Mouse (Mus musculus) urinary bladder, adult 18-20 months (tissue): ENCODE results near the gene Eps8.
A peak's percentile ranks its signal among the peaks of the same experiment; 100 is the strongest.

ENCODE experiments used
- DNase-seq, 2 experiments: peaks; one replicate each; pipeline ENCODE4 v3.0.0; 2022; ENCODE audit warnings: low spot score in 2 of 2, mixed read lengths in 2 of 2

Eps8 gene

GRCm38 (mm10) chr6:137570019-137570418, 84.7 kb downstream of the Eps8 start:
- no peak for DNase-seq

GRCm38 (mm10) chr6:137569071-137569470, 85.6 kb downstream of the Eps8 start:
- no peak for DNase-seq

- no peak for DNase-seq
Observed at GRCm38 (mm10) chr6:137565890-137566289, 88.8 kb downstream of the Eps8 start.

GRCm38 (mm10) chr6:137565454-137565853, 89.2 kb downstream of the Eps8 start:
- DNase-seq: no peak

DNA sequence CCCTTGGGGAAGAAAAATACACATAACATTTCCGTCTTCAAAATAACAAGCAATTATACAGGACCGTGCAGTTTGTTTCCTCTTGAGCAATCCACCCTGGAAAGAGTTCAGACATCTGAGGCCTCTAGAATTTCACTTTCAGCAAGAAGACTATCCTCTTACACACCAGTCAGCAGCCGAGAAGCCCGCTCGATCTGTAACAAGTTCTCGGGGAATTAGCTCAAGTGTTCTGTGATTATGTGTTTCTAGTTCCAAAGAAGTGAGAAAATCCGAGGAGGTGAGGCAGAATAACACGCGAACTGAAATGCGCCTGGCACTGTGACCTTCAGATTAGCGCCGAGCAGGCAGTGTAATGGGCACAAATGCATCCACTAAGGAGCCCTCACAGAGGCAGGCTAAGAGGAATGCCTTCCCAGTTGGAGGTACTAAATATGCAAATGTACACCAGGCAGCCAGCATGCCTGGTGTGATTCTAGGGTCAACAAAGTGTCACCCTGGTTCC, 94.3 kb downstream of the Eps8 start:
- DNase-seq: peak in 1 of 2 experiments; percentile 72

GRCm38 (mm10) chr6:137558840-137559239, 95.8 kb downstream of the Eps8 start:
- DNase-seq: peak; percentile 53 to 88

- DNase-seq: no peak
Observed at GRCm38 (mm10) chr6:137557671-137558070, 97.0 kb downstream of the Eps8 start.

DNA sequence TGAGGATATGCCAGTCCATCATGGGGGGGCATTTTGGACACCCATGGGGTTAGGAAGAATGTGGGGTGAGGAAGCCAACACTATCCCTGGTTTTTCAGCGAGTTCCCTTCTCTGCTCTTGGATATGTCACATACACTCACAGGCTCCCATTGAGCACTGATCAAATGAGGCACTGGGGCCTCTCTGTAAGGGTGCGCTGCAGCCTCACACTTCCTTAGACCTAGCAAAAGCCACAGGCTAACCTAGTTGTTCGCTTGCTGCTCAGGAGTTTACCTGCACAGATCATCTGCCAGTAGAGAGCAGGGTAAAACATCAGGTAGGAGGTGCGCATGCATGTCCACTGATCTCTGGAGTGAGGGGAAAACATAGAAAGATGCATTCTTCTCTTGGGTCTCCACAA, 97.5 kb downstream of the Eps8 start:
- DNase-seq: no peak

DNA sequence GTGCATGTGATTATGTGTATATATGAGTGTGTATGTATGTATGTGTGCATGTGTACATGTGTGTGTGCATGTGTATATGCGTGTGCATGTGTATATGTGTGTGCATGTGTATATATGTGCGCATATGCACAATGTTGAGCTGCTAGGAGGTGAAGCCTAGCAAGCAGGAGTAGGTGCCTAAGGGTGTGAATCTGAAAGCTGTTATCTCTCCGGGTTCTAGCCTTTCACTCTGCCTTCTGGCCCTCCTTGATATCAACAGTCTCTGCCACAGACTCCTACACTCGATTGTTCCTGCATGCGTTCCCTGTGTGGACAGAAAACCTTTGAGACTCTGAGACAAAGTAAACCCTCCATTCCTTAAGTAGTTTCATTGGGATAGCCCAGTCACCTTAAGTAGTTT, 98.0 kb downstream of the Eps8 start:
- no peak for DNase-seq

- no peak for DNase-seq
Observed at GRCm38 (mm10) chr6:137550181-137550580, 104.5 kb downstream of the Eps8 start.

DNA sequence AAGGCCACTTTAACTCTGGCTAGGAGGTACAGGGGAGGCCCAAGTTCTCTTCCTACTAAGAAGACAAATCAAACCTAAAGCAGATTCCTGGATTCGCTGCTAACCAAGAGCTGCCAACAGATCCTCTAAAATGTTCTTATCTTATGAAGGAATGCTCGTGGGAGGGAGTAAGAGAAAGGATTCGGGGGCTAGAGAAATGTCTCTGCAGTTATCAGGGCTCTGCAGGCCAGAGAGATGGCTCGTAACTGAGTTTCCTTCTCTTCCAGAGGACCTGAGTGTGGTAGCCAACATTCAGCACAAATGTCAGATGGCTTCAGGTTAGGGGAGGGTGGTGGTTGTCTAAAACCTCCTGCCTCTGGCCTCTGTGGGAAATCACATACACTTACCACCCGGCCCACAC, 106.1 kb downstream of the Eps8 start:
- no peak for DNase-seq

DNA sequence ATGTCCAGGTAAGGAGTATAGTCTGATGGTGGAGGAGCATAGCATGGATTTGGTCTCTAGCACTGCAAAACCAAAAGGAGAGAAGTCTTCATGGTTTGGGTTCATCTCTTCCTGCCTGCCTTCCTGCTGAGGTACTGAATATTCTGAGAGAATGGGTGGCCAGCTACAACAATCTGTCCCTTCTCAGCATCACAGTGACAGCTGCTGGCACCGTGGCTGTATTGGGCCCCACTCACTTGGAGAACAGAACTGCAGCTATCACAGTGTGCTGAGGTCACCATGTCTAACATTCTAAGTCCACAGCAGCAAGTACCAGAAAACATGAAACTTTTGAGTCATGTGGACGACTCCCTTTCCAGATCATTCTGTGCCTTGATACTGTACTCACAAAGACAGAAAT, 107.1 kb downstream of the Eps8 start:
- no peak for DNase-seq

GRCm38 (mm10) chr6:137546101-137546500, 108.6 kb downstream of the Eps8 start:
- no peak for DNase-seq

GRCm38 (mm10) chr6:137545341-137545740, 109.3 kb downstream of the Eps8 start:
- DNase-seq: no peak

- DNase-seq: no peak
Observed at GRCm38 (mm10) chr6:137542231-137543152, 112.2 kb downstream of the Eps8 start.

- DNase-seq: no peak
Observed at GRCm38 (mm10) chr6:137541216-137542176, 113.2 kb downstream of the Eps8 start.

DNA sequence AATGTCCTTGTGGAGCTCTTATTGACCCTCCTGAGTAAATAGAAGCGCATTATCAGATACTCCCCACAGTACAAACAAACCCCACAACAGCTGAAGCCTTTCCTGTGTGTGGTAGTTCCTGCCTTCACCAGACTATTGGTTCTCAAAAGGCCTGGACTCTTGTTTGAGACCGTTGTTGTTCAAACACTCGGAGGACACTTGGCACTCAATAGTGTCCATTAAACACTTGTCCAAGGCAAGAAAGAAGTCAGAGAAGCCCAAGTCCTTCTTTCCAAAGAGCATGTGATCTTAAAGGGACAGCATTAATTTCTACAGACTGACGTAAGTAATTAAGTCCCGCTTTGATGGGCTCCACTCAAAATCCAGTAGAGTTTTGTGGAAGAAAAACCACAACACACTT, 113.9 kb downstream of the Eps8 start:
- no peak for DNase-seq

DNA sequence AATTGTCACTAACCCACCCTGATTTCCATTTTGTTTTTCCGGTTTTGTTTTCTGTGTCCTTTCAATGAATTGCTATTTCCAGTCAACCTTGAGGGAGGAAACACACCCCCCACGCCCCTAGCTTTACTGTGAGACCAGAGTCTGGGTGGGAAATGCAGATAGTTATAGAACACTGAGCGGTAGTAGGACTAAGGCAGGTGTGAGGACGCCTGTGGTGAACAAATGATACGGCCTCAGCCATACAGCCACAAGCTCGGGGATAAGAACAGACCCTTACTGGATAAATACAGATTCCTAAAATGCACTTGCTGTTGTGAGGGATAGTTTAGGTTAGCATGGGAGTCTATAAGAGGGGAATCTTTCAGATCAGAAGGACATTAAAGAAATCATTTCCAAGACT, 114.3 kb downstream of the Eps8 start:
- DNase-seq: no peak

GRCm38 (mm10) chr6:137539219-137539618, 115.5 kb downstream of the Eps8 start:
- DNase-seq: no peak

DNA sequence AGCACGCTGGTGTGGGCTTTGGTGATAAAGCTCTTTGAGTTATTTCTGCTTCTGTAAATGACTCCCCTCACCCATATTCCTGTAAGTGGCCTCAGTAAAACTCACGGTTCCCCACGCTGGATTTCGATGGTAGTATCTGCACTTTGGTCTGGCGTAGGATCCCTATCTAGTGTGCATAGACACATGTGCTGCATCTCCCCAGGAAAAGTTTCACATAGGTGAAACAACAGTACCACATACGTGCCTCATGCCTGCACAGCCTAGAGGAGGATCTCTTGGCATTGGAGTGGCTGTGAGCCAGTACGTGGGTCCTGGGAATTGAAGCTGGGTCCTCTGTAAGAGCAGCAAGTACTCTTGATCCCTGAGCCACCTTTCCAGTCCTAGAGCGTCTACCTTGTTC, 121.9 kb downstream of the Eps8 start:
- DNase-seq: no peak

DNA sequence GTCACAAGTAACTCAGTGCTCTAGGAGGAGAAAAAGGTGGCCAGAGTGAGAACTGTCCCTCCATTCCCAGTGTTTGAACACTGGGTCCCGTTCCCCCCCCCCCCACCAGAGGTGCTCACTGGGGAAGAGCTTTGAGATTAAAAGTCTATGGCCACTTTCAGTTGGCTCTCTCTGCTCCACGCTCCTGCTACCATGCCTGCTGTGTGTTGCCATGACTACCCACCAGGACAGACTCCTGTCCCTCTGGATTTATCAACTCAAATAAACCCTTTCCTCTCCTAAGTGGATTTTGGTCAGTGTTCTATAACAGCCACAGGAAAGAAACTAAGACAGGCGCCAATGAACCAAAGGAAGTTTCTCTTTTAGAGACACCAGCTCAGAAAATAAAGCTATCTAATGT, 128.9 kb downstream of the Eps8 start:
- no peak for DNase-seq

- no peak for DNase-seq
Observed at GRCm38 (mm10) chr6:137520343-137520704, 134.4 kb downstream of the Eps8 start.
